Mouse (Mus musculus) cerebellum, adult 11-12 months (tissue): ENCODE results near the gene Srbd1.

Source experiments
- DNase-seq: peaks from one replicate; pipeline ENCODE4 v3.0.0; 2022

The Srbd1 gene

GRCm38 (mm10) chr17:86032113-86032714 lies 112.8 kb downstream of the Srbd1 start:
- no peak for DNase-seq

GRCm38 (mm10) chr17:86030016-86030415 lies 115.0 kb downstream of the Srbd1 start:
- DNase-seq = no peak

- no peak for DNase-seq
Measured at GRCm38 (mm10) chr17:86029175-86029574, 115.8 kb downstream of the Srbd1 start.

GRCm38 (mm10) chr17:86027577-86028199 lies 117.3 kb downstream of the Srbd1 start:
- DNase-seq = no peak

GRCm38 (mm10) chr17:86024589-86024988 lies 120.4 kb downstream of the Srbd1 start:
- no peak for DNase-seq

- DNase-seq = no peak
Measured at GRCm38 (mm10) chr17:86022366-86022765, 122.6 kb downstream of the Srbd1 start.

- no peak for DNase-seq
Measured at GRCm38 (mm10) chr17:86021815-86022214, 123.2 kb downstream of the Srbd1 start.

- DNase-seq = no peak
Measured at GRCm38 (mm10) chr17:86021231-86021630, 123.7 kb downstream of the Srbd1 start.

GRCm38 (mm10) chr17:86019793-86020192 lies 125.2 kb downstream of the Srbd1 start:
- DNase-seq = no peak

- no peak for DNase-seq
Measured at GRCm38 (mm10) chr17:86014246-86014645, 130.7 kb downstream of the Srbd1 start.

- DNase-seq = no peak
Measured at GRCm38 (mm10) chr17:86012576-86012975, 132.4 kb downstream of the Srbd1 start.

- no peak for DNase-seq
Measured at GRCm38 (mm10) chr17:86011849-86012248, 133.1 kb downstream of the Srbd1 start.

GRCm38 (mm10) chr17:86008401-86008800 lies 136.6 kb downstream of the Srbd1 start:
- no peak for DNase-seq

GRCm38 (mm10) chr17:86002113-86002512 lies 142.9 kb downstream of the Srbd1 start:
- DNase-seq = no peak

- DNase-seq = no peak
Measured at GRCm38 (mm10) chr17:86001667-86002066, 143.3 kb downstream of the Srbd1 start.

- DNase-seq = peak; percentile 21
Measured at GRCm38 (mm10) chr17:85995727-85996126, 149.2 kb downstream of the Srbd1 start.

GRCm38 (mm10) chr17:85995086-85995485 lies 149.9 kb downstream of the Srbd1 start:
- no peak for DNase-seq

- no peak for DNase-seq
Measured at GRCm38 (mm10) chr17:85989058-85989769, 155.8 kb downstream of the Srbd1 start.

GRCm38 (mm10) chr17:85987531-85987930 lies 157.4 kb downstream of the Srbd1 start:
- no peak for DNase-seq

- DNase-seq = no peak
Measured at GRCm38 (mm10) chr17:85986624-85987023, 158.4 kb downstream of the Srbd1 start.

GRCm38 (mm10) chr17:85986181-85986580 lies 158.8 kb downstream of the Srbd1 start:
- no peak for DNase-seq

- DNase-seq = no peak
Measured at GRCm38 (mm10) chr17:85985131-85985530, 159.8 kb downstream of the Srbd1 start.

GRCm38 (mm10) chr17:85982271-85982670 lies 162.7 kb downstream of the Srbd1 start:
- no peak for DNase-seq

GRCm38 (mm10) chr17:85981869-85982268 lies 163.1 kb downstream of the Srbd1 start:
- no peak for DNase-seq
